Mouse (Mus musculus) brain, embryonic 14.5 days (tissue): Measurements from ENCODE around the gene Nup54. TPM values are rescaled to one million over a fixed set of nuclear protein-coding genes. Genes with fewer than 3 reads are reported as not detected.

ENCODE experiments used
- DNase-seq: peaks from one replicate; pipeline ENCODE4 v3.0.0-alpha.2; 2011; ENCODE audit warnings: low read depth
- CTCF ChIP-seq: fragments of 200-500 bp; IDR thresholded peaks from 2 replicates; pipeline ENCODE4 v1.5.1; 2012; ENCODE audit warnings: inconsistent platforms, mild to moderate bottlenecking, moderate library complexity, borderline replicate concordance; ENCODE audit not compliant: insufficient read depth, insufficient read length; ENCODE audit errors: extremely low read depth
- POLR2A ChIP-seq: fragments of 200-500 bp; IDR thresholded peaks from 2 replicates; pipeline ENCODE4 v1.6.1; 2012; ENCODE audit warnings: mild to moderate bottlenecking, inconsistent platforms, borderline replicate concordance; ENCODE audit not compliant: poor library complexity, insufficient read depth, insufficient read length, severe bottlenecking; ENCODE audit errors: extremely low read depth
- polyA plus RNA-seq: library from polyadenylated mRNA; depleted of rRNA; stranded (reverse); fragments of >200 nt; gene quantifications from 2 replicates; pipeline ENCODE4 v1.2.3, GENCODE M21; 2012; rRNA removed

Gene Nup54
- 53.3 and 53.6 TPM in 2 replicates for polyA plus RNA-seq

DNA sequence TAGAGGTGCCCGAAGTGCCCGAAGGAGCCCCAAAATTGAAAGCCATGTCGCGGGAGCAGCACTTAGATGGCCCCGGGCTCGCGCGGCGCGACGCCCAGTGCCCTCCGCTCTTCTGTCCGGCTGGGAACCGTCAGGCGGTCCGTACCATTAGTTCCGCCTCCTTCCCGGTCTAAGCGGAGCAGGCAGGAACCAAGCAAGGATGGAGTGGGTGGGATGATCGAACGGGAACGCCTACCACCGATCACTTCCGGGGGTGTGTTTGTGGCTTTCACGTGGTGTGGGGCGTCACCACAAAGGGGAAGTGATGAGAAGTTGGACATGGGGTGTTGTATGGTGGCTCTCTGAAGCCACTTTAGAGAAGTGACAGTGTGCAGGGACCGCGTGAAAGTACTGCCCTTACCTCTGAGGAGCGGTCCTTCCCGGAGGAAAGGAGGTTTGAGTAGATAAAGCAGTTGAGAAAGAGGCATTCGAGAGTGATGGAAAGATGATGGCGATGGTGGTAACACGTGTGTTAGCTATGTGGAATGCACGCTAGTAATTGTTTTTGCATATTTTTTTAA, at the start of gene Nup54:
Gene Nup54 (minus strand): TSS at position 195 of the 560 bp plus-strand sequence.
- TF ChIP-seq POLR2A = peak; percentile 81; the same call in 1 of the 2 replicates
- TF ChIP-seq CTCF = no peak
- peak; percentile 99 for DNase-seq

DNA sequence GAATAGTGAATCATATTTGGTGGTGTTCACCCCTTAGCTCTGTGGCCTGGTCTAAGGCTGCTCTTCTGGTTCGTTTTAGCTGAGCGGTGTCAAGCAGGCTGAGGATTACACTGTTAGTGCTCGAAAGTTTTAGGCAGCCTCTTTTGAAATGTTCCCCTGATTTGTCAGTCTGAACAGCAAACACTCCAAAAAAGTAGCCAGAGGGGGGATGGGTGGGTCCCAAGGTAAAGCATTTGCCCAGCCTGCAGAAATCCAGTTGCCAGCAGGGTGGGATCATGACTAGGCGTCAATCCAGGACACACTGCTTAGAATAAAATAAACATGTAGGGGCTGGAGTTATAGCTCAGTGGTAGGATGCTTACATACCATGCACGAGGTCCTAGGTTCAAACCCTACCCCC, 37.8 kb upstream of the Nup54 start:
- DNase-seq = no peak
- TF ChIP-seq CTCF (no peak), POLR2A (no peak)

DNA sequence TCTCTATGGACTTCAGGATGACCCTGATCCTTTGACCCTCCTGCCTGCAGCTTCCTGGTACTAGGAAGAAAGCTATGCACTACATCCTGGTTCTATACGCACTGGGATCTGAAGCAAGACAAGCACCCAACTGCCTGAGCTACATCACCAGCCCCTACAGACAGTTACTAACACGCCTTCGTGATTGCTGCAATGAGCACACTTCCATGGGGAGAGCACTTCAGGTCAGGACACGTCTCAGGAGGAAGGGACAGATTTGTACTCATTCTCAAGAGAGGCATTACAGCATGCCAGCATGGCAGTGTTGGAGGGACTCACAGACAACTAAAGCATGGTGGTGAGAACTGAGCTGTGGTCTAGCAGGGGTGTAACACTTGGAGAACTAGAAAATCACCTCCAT, 36.5 kb upstream of the Nup54 start:
- DNase-seq = no peak
- no peak for TF ChIP-seq POLR2A
- TF ChIP-seq CTCF = no peak

DNA sequence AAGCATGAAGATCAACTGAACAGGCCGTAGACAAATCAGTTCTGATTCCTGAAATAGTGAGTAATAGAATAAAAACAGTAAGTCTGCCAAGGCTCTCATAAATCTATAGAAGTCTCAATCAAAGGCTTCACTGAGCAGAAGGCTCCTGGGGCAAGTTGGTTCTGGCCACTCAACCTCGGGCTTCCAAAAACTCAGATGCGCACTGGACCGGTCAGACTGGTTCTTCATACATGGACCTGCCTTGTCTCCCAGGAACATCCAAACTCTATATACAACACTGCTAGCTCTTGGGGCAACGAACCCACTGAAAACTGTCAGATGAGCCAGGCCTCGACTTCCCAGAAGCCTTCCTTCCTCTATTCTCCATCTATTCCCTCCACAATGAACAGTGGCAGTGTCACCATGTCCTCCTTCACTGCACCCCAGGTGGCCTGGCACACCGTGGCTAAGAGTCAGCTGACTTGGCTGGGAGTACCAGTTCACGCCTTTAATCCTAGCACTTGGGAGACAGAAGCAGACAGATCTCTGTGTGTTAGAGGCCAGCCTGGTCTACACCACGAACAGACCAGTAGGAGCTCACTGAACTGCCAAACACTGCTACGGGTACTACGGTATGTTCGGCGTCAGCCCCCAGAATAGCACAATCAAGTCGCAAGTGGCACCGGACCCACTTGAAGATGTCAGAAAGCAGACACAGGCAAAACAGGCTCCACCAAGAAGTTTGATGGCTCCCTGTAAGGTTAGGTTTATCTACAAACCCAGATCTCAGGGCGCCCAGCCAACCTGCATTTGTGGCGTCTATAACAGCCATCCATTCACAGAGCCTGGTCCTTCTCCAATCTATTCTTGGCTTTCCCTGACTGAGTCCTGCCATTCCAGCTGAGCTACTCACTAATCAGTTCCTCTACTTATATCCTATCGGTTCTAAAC, 34.4 kb upstream of the Nup54 start:
- TF ChIP-seq POLR2A (no peak), CTCF (no peak)
- DNase-seq = no peak

DNA sequence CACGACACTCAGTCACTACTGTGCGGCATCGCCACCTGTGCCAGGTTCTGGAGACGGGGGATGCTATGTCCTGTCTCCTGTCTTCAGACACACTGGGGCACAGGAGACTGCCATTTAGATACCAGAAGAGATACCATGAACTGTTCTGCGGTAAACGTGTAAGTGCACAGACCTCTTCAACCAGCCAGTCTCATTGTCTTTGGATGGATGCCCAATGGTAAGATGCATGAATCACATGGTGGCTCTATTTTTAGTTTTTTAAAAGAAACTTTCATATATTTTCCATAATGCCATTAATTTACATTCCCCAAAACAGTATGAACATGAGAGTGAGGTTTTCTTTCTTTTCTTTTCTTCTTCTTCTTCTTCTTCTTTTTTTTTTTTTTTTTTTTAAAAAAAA, 33.2 kb upstream of the Nup54 start:
- DNase-seq = no peak
- no peak for TF ChIP-seq CTCF
- TF ChIP-seq POLR2A = no peak

DNA sequence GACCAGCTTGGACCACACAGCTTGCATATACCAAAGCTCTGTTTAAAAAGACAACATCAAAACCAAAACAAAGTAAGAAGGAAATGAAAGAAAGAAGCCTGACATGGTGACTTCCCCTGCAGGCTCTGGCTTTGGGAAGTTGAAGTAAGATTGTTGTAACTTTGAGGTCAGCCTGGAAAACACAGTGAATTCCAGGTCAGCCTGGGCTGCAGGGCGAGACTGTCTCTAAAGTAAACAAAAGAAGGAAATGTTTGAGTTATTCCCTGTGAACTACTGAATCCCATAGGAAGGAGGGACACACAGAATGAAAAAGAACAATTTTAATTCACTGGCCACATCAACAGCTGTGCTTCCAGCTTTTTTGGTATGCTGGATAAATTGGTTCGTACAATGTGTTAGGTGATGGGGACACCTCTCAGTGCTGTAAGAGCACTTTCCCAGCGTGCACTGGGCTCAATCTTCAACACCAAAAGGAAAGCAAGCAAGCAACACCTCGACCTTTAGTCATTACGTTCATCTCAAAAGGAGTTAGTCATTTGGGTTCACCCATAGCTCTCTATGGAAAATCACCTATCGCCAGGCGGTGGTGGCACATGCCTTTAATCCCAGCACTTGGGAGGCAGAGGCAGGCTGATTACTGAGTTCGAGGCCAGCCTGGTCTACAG, 32.2 kb upstream of the Nup54 start:
- no peak for DNase-seq
- TF ChIP-seq POLR2A = no peak
- no peak for TF ChIP-seq CTCF

DNA sequence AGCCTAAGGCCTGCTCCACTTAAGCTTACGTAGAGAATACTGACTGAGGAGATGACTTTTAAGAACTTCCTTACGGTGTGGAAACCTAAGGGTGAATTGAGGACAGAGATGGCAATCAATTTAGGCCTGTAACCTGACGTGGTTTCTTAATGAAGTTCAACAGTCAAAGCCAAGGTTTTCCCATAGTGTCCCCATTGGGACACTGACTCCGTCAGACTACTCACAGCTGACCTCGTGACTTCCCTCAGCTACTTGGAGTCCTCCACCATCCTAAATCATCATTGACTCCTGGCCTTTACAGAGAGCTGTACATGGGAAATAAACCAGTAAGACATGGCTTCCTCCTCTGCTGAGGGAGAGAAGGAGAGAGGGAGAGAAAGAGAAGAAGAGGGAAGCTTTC, 30.5 kb upstream of the Nup54 start:
- TF ChIP-seq POLR2A = no peak
- TF ChIP-seq CTCF = no peak
- no peak for DNase-seq

DNA sequence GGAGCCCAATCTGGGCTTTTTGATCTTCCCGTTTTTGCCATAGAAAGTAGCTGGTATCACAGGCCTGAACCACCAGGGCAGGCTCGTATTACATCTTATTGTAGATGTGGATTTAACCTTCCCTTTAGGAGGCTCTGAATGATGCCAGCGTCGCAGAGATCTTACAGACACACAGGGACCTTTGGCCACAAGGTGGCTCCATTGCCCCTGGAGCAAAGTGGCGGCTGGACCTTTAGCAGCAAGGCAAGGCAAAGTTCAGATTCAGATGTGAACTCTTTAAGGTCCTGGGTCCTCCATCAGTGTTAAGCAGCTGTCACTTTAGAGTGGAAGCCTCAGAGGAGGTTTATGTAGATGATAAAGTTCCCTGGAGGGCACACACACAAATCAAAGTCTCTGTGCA, 26.3 kb upstream of the Nup54 start:
- no peak for TF ChIP-seq POLR2A
- TF ChIP-seq CTCF = peak; percentile 70
- peak; percentile 61 for DNase-seq

DNA sequence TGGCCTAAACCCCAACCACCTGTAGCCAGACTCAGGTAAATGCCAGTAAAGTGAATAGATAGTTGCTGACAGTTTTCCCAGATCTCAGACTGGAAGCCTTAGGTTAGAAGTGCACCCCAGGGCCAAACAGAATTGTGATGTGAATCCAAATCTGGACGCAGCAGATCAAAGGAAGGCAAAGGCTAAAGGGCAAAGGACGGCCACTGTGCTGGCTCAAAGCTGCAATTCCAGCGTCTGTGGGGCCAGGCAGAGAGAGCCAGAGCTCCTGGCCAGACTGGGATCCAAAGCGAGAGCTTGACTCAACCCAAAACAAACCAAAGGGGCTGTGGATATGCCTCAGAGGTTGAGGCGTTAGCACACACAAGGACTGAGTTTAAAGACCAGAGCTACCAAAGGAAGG, 23.7 kb upstream of the Nup54 start:
- no peak for DNase-seq
- TF ChIP-seq POLR2A (no peak), CTCF (no peak)

DNA sequence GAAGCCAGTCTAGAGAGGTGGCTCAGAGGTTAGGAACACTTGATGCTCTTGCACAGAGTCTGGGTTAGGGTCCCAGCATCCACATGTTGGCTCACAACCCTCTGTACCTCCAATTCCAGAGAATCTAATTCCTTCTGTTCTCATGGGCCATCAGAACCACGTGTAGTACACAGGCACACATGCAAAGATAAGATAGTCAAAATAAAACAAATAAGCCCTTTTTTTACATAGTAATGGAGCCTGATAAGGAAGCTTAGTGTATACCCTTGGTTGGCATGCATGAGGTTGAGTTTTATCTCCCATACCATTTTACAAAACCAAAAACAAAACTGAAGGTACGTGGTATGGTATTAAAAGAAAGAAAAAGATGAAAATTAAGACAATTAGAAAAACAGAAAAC, 22.4 kb upstream of the Nup54 start:
- DNase-seq = no peak
- TF ChIP-seq CTCF = no peak
- TF ChIP-seq POLR2A = no peak

DNA sequence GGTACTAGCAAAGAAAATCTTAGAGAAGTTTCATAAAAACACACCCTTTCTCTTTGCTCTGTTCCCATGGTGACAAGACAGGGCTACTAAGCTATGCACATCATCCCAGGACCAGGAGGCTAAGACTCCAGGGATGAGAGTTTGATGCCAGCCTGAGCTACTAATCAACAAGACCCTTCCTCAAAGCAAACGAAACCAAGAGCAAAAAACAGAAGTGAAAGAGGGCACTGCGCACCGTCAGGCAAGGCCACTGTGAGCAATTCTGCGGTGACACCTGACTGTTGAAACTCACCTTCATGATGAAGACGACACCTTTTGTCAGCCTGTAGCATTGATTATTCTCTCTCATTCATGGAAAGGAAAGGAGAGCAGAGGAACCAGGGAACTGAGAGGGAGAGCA, 17.9 kb upstream of the Nup54 start:
- TF ChIP-seq CTCF = no peak
- DNase-seq = no peak

DNA sequence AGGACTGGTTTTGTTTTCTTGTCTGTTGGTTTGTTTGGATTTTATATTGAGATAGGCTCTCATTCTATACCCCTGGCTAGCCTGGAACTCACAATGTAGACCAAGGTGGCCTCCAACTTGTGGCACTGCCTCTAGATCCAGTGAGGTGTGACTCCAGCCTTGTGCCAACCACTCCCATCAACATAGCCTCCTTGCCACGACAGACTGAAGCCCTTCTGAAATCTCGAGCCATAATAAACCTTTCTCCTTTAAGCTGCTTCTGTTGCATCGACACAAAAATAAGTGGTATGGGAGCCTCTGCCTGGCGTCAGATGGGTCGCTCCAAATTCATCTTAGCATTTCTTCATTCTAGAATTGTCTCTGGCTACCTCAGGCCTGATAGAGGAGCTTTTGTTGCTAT, 11.7 kb upstream of the Nup54 start:
- no peak for TF ChIP-seq POLR2A
- no peak for TF ChIP-seq CTCF
- no peak for DNase-seq

DNA sequence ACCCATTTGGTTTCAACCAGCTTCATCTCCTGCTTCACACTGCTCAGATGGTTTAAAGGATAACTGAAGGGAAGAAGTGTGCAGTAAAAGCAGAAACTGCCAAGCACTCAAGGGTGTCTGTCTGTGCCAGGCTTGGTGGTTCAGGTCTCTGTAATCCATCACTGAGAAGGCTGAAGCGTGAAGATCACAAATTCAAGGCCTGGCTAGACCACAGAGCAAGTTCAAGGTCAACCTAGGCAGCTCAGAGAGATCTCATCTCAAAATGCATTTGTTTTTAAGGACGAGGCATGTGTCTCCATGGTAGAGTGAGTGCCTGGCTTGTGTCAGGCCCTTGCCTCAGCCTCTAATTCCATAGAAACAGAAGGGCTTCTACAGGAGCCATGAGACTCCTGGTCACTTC, 10.0 kb upstream of the Nup54 start:
- TF ChIP-seq CTCF = no peak
- TF ChIP-seq POLR2A = no peak
- DNase-seq = no peak
